Mouse (Mus musculus): ENCODE results near the gene Ear6.

DNA sequence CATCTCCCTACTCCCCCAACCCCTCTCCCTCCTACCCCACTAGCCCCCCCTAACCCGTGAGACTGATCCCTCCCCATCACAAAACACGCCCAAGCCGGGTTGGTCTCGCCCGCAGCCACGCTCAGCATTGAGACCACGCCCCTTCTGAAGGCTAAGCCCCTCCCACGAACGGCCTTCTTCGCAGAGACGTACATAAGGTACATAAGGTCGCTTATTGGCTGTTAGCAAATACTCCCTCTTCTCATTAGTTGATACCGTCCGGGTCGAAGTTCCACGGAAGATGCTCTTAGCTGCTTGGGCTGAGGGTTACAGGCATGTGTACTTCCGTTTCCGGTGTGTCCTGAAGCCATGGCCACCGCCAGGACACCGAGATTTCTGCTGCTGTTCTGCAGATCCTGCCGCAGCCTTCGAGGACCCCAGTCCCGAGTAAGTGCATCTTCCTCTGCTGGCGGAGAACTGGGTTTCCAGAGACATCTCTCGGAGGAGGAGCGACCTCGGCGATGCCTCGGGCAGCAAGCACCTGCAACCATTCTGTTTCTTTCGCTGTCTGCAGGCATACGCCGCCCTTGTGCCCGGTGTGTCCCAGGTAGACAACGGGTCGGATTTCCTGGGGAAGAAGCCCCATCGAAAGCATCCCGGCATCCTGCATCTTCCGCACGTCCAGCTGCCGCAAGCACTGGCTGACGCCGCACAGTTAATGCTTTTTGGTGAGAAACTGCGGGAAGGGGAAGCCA is 31.3 kb downstream of the Ear6 start, which contains the start of gene Mettl17:
- TF ChIP-seq CTCF (IDR thresholded peaks at IDR 0.05; ENCODE audit: low read depth, low read length) = peak; percentile 20; the same call in 1 of the 2 replicates
- 0 out of 2 replicates have a peak, but pooled peaks have one; percentile 51 for TF ChIP-seq POLR2A (IDR thresholded peaks at IDR 0.05; ENCODE audit: extremely low read depth, insufficient read depth, low read length)

Measured in liver, adult 2 months (tissue).